Mouse (Mus musculus) ovary, postnatal 36 days (tissue): Measurements from ENCODE around the gene Gkn2.

Experiments
- DNase-seq: peaks from one replicate; pipeline ENCODE4 v3.0.0; 2022; ENCODE audit warnings: low spot score, mixed read lengths

Gene Gkn2

DNA sequence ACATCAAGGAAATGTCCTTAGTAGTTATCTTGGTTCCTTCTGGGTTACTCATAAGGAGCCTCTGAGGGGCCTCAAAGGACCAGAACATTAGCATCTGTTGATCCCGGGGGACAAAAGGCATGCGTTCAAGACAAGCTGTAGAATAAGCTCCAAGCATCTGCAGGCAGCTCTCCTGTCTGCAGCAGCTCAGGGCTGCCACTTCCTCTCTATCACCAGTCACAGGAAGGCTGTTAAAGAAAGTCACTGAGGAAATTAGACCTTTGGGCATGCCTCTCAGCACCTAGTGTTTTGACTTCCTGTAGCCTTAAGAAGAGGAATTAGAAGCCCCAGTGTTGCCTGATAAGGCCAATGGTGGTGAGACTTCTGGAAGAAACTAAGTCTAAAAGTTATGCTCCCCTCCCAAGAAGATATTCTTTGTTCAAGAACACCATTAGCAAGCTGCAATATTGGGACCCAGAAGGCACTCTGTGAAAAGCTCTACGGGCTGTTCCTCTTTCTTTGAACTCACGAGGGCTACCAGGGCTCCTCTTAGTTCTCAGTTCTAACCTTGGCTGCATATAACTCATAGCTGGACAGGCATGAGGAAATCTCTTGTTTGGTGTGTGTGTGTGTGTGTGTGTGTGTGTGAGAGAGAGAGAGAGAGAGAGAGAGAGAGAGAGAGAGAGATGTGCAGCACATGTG lies 26.9 kb downstream of the Gkn2 start:
- no peak for DNase-seq

DNA sequence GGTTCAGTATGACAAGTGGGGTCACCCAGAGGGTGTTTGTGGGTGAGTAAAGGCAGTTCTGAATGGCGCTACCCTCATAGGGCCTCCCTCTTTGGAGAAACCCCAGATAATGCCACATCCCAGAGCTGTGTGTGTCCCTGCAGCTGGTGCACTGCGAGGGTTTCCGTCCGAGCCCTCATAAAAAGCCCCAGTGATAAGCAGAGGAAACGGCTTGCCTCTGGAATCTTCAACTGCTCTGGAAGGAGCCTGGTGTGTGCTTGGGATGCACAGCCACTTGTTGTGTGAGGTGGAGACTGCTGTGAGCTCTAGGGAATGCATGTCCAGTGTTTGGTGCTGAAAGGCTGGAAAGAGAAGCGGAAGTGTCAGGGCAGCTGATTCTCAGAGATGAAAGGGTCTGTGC lies 28.3 kb downstream of the Gkn2 start:
- no peak for DNase-seq

DNA sequence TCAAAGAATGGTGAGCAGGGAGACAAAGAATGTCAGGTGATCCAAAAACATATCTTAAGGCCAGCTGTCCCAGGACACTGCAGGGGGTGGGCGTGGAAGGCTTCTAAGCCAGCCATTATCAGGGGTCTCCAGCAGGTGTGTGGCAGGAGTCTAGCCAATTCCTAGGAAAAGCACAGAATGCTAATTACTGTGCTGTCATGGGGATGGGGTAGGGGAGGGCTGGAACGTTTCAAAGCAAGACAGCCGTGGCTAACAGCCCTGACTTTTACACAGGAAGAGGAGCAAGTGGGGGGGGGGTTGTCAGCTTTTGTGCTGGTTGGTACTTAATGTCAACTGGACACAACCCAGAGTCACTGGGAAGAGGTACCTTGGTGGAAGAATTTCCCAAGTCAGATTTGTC lies 38.9 kb downstream of the Gkn2 start:
- no peak for DNase-seq

DNA sequence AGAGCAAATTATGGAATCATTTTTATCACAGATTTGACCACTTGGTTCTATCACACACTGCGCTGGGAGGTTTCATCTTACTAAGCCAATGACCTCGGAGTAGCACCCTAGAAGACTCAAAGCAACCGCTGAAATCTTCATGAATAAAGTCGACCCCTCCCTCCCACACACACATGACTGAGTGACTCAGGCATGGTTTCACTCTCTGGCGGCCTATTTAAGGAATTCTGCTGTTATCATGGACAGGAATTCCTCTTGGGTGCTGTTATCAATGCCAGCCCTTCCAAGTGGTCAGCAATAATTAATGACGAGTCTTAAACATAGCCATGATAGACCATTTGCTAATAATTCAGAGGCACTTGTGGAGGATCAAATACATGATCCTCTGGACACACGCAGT lies 49.1 kb downstream of the Gkn2 start:
- no peak for DNase-seq

DNA sequence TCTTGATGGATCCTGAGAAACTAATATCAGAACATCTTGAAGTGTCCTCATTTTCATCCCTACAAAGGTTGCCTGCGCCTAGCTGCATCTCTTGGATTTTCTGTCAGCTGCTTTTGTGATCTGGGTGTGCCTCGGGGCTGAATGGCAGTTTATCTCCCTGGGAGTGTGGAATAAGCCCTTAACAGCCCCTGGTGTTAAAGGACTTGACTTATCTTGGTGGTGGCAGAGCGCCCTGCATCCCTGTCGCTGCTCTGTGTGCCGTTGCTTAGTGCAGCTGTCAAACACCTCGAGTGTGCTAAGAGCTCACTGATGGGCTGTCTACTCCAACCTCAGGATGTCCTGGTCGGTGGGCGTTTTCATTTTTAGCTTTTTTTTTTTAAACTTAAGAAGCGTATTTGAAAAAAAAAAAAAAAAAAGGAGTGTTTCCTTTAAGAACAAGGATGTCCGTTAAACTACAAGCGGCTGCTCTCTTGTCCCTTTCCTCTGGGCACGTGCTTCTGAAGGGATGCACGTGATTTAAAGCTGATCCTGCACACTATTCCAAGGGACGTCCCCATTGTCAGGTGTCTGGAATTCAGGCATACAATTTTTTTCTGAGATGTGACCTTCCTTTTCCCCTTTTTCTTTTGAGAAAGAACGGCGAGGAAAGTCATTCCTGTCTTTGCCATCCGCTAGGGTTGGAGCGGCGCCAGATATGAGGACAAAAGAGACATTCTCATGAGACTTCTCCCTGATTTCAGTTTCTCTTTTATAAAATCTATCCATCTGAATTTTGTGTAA lies 51.1 kb downstream of the Gkn2 start:
- DNase-seq, result no peak

DNA sequence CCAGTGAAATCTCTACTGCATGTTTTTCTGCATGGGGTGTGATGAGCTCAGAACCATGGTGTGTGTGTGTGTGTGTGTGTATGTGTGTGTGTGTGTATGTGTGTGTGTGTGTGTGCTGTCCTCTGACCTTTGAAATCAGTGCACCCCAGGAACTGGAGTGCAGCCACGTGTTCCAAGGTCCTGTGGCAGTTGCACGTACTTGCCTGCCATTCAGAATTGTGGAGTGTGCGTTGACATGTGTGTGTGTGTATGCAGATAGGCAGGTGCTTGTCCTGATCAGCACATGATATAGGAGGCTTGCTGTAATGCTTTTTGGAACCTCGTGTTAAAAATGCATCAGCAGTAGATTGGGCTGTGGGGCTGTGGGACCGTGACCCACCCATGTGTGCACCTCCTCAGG lies 53.8 kb downstream of the Gkn2 start:
- DNase-seq, result no peak

DNA sequence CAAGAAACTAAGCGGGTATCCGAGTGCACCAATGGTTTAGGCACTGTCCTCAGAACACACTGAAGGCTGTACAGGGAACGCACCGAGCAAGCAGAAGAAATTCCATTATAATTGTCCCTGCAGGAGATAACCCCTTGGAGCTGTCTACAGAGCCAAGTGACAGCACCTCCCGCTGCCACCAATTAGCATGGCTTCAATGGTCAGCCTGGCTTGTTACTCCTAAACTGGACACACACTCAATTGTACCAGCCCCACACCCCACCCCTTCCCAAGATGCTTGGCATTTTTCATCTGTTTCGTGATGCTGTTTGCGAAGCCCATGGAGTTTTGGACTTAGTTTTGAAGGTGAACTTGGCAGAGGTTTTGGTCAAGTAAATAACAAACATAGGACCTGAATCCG lies 54.5 kb downstream of the Gkn2 start:
- no peak for DNase-seq

DNA sequence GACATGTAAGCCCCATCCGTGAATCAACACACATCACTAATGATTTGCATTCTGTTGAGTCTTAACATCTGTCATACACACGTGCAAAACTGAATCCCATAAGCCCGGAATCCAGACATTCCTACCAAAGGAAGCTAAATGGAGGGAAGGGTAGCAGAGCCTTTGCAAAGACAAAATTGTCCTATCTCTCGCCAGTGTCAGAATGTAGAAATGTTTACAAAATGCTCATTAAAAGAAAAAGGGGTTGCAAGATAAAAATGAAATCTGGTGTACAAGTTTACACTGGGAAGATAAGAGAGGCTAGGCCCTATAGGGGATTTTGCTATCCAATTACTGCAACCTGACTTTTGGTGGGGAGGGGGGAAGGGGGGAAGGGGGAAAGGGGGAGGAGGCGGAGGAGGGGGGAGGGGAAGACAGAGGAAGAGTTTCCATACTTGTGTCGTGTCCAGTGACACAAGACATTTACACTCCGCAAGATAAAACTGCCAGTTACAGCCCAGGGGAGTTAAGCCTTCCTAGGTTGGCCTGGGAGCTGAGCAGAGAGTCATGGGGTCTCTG lies 55.4 kb downstream of the Gkn2 start, which contains the start of gene Bmp10:
Gene Bmp10, plus strand, starts transcription at position 508 of the 558 bp plus-strand sequence.
- DNase-seq, result no peak
